Mouse (Mus musculus): ENCODE measurements around the gene Vkorc1l1. TPM values are rescaled to one million over a fixed set of nuclear protein-coding genes. Genes with fewer than 3 reads are reported as not detected.
"Not testable (repeated sequence)": the region's sequence is repeated elsewhere in the genome, so short reads cannot be mapped to it uniquely, and the experiment has no call there.

Gene Vkorc1l1
- polyA plus RNA-seq, 1 experiment from 2014 or later = 20.2 TPM

GRCm38 (mm10) chr5:129915491-129915890, 26.3 kb upstream of the Vkorc1l1 start:
- H3K4me2 ChIP-seq (ENCODE audit: low read length); H3K36me3 ChIP-seq (ENCODE audit: control insufficient read depth, insufficient read depth, low read length); ATAC-seq (replicated peaks; ENCODE audit: low FRiP score, low TSS enrichment, low read depth); H3K4me3 ChIP-seq (ENCODE audit: low read depth, low read length); H3K27ac ChIP-seq (ENCODE audit: low read depth); H3K9me3 ChIP-seq (ENCODE audit: control insufficient read depth, low read length); DNase-seq (ENCODE audit: low spot score); H3K27me3 ChIP-seq (replicated peaks; ENCODE audit: control insufficient read depth, insufficient read depth, low read length); H3K4me1 ChIP-seq (replicated peaks; ENCODE audit: control insufficient read depth, insufficient read depth, low read length); H3K9ac ChIP-seq (ENCODE audit: low read length): not testable (repeated sequence)
- 85% methylated on average over 11 of the region's 11 CpGs for WGBS

GRCm38 (mm10) chr5:129918065-129918651, 23.6 kb upstream of the Vkorc1l1 start:
- H3K4me1 ChIP-seq (replicated peaks; ENCODE audit: control insufficient read depth, insufficient read depth, low read length) = no peaks in the 10 kb centered on the region
- H3K27ac ChIP-seq (ENCODE audit: low read depth) = no peak overlapping the region
- no peak overlapping the region for H3K9ac ChIP-seq (ENCODE audit: low read length)
- no peak for ATAC-seq (replicated peaks; ENCODE audit: low FRiP score, low TSS enrichment, low read depth)
- no peaks in the 10 kb centered on the region for H3K36me3 ChIP-seq (ENCODE audit: control insufficient read depth, insufficient read depth, low read length)
- H3K4me3 ChIP-seq (ENCODE audit: low read depth, low read length) = no peak overlapping the region
- DNase-seq (ENCODE audit: low spot score) = no peak
- no peaks in the 10 kb centered on the region for H3K9me3 ChIP-seq (ENCODE audit: control insufficient read depth, low read length)
- no peaks in the 10 kb centered on the region for H3K27me3 ChIP-seq (replicated peaks; ENCODE audit: control insufficient read depth, insufficient read depth, low read length)
- no peak overlapping the region for H3K4me2 ChIP-seq (ENCODE audit: low read length)
- WGBS = 87% methylated on average over 24 of the region's 24 CpGs

- WGBS = 77% methylated on average over 9 of the region's 9 CpGs
- Histone ChIP-seq H3K27ac (ENCODE audit: low read depth) (no peak overlapping the region), H3K36me3 (ENCODE audit: control insufficient read depth, insufficient read depth, low read length) (no peaks in the 10 kb centered on the region), H3K4me3 (ENCODE audit: low read depth, low read length) (no peak overlapping the region), H3K4me1 (replicated peaks; ENCODE audit: control insufficient read depth, insufficient read depth, low read length) (no peaks in the 10 kb centered on the region), H3K9me3 (ENCODE audit: control insufficient read depth, low read length) (no peaks in the 10 kb centered on the region), H3K4me2 (ENCODE audit: low read length) (no peak overlapping the region), H3K9ac (ENCODE audit: low read length) (no peak overlapping the region), H3K27me3 (replicated peaks; ENCODE audit: control insufficient read depth, insufficient read depth, low read length) (no peaks in the 10 kb centered on the region)
- DNase-seq (ENCODE audit: low spot score) (no peak), ATAC-seq (replicated peaks; ENCODE audit: low FRiP score, low TSS enrichment, low read depth) (no peak)
Measured at GRCm38 (mm10) chr5:129918752-129919151, 23.0 kb upstream of the Vkorc1l1 start.

GRCm38 (mm10) chr5:129919320-129919719, 22.4 kb upstream of the Vkorc1l1 start:
- WGBS = 58% methylated on average over 8 of the region's 8 CpGs
- ATAC-seq (replicated peaks; ENCODE audit: low FRiP score, low TSS enrichment, low read depth) = no peak
- no peak overlapping the region for H3K4me3 ChIP-seq (ENCODE audit: low read depth, low read length)
- no peaks in the 10 kb centered on the region for H3K36me3 ChIP-seq (ENCODE audit: control insufficient read depth, insufficient read depth, low read length)
- H3K4me2 ChIP-seq (ENCODE audit: low read length) = no peak overlapping the region
- H3K4me1 ChIP-seq (replicated peaks; ENCODE audit: control insufficient read depth, insufficient read depth, low read length) = no peaks in the 10 kb centered on the region
- H3K27me3 ChIP-seq (replicated peaks; ENCODE audit: control insufficient read depth, insufficient read depth, low read length) = no peaks in the 10 kb centered on the region
- no peak for DNase-seq (ENCODE audit: low spot score)
- no peak overlapping the region for H3K9ac ChIP-seq (ENCODE audit: low read length)
- no peak overlapping the region for H3K27ac ChIP-seq (ENCODE audit: low read depth)
- H3K9me3 ChIP-seq (ENCODE audit: control insufficient read depth, low read length) = no peaks in the 10 kb centered on the region

- H3K4me2 ChIP-seq (ENCODE audit: low read length) = no peak overlapping the region
- H3K9me3 ChIP-seq (ENCODE audit: control insufficient read depth, low read length) = no peaks in the 10 kb centered on the region
- no peaks in the 10 kb centered on the region for H3K4me1 ChIP-seq (replicated peaks; ENCODE audit: control insufficient read depth, insufficient read depth, low read length)
- H3K27me3 ChIP-seq (replicated peaks; ENCODE audit: control insufficient read depth, insufficient read depth, low read length) = no peaks in the 10 kb centered on the region
- 97% methylated on average over 4 of the region's 4 CpGs for WGBS
- DNase-seq (ENCODE audit: low spot score) = no peak
- no peaks in the 10 kb centered on the region for H3K36me3 ChIP-seq (ENCODE audit: control insufficient read depth, insufficient read depth, low read length)
- no peak overlapping the region for H3K27ac ChIP-seq (ENCODE audit: low read depth)
- no peak overlapping the region for H3K4me3 ChIP-seq (ENCODE audit: low read depth, low read length)
- no peak overlapping the region for H3K9ac ChIP-seq (ENCODE audit: low read length)
- no peak for ATAC-seq (replicated peaks; ENCODE audit: low FRiP score, low TSS enrichment, low read depth)
Measured at GRCm38 (mm10) chr5:129921972-129922371, 19.8 kb upstream of the Vkorc1l1 start.

- no peak for ATAC-seq (replicated peaks; ENCODE audit: low FRiP score, low TSS enrichment, low read depth)
- Histone ChIP-seq H3K4me2 (ENCODE audit: low read length) (no peak overlapping the region), H3K4me1 (replicated peaks; ENCODE audit: control insufficient read depth, insufficient read depth, low read length) (no peaks in the 10 kb centered on the region), H3K27ac (ENCODE audit: low read depth) (no peak overlapping the region), H3K27me3 (replicated peaks; ENCODE audit: control insufficient read depth, insufficient read depth, low read length) (no peaks in the 10 kb centered on the region), H3K9me3 (ENCODE audit: control insufficient read depth, low read length) (no peaks in the 10 kb centered on the region), H3K36me3 (ENCODE audit: control insufficient read depth, insufficient read depth, low read length) (no peaks in the 10 kb centered on the region), H3K4me3 (ENCODE audit: low read depth, low read length) (no peak overlapping the region), H3K9ac (ENCODE audit: low read length) (no peak overlapping the region)
- 83% methylated on average over 8 of the region's 8 CpGs for WGBS
- DNase-seq (ENCODE audit: low spot score) = no peak
Measured at GRCm38 (mm10) chr5:129924820-129925452, 16.8 kb upstream of the Vkorc1l1 start.

GRCm38 (mm10) chr5:129925933-129926332, 15.8 kb upstream of the Vkorc1l1 start:
- Histone ChIP-seq H3K4me1 (replicated peaks; ENCODE audit: control insufficient read depth, insufficient read depth, low read length) (no peaks in the 10 kb centered on the region), H3K27ac (ENCODE audit: low read depth) (no peak overlapping the region), H3K4me3 (ENCODE audit: low read depth, low read length) (no peak overlapping the region), H3K9me3 (ENCODE audit: control insufficient read depth, low read length) (no peaks in the 10 kb centered on the region), H3K4me2 (ENCODE audit: low read length) (no peak overlapping the region), H3K36me3 (ENCODE audit: control insufficient read depth, insufficient read depth, low read length) (no peaks in the 10 kb centered on the region), H3K9ac (ENCODE audit: low read length) (no peak overlapping the region), H3K27me3 (replicated peaks; ENCODE audit: control insufficient read depth, insufficient read depth, low read length) (no peaks in the 10 kb centered on the region)
- 64% methylated on average over 5 of the region's 5 CpGs for WGBS
- DNase-seq (ENCODE audit: low spot score) = no peak
- ATAC-seq (replicated peaks; ENCODE audit: low FRiP score, low TSS enrichment, low read depth) = no peak

- Histone ChIP-seq H3K9ac (ENCODE audit: low read length) (no peak overlapping the region), H3K27ac (ENCODE audit: low read depth) (no peak overlapping the region), H3K4me3 (ENCODE audit: low read depth, low read length) (no peak overlapping the region), H3K9me3 (ENCODE audit: control insufficient read depth, low read length) (no peaks in the 10 kb centered on the region), H3K27me3 (replicated peaks; ENCODE audit: control insufficient read depth, insufficient read depth, low read length) (no peaks in the 10 kb centered on the region), H3K4me1 (replicated peaks; ENCODE audit: control insufficient read depth, insufficient read depth, low read length) (no peaks in the 10 kb centered on the region), H3K4me2 (ENCODE audit: low read length) (no peak overlapping the region), H3K36me3 (ENCODE audit: control insufficient read depth, insufficient read depth, low read length) (no peaks in the 10 kb centered on the region)
- ATAC-seq (replicated peaks; ENCODE audit: low FRiP score, low TSS enrichment, low read depth) = no peak
- no peak for DNase-seq (ENCODE audit: low spot score)
- WGBS = 48% methylated on average over 9 of the region's 9 CpGs
Measured at GRCm38 (mm10) chr5:129929924-129930855, 11.6 kb upstream of the Vkorc1l1 start.

Data from intestine, embryonic 14.5 days (tissue).